Mouse (Mus musculus): ENCODE results near the gene Zfp708. TPM values are rescaled to one million over a fixed set of nuclear protein-coding genes. Genes with fewer than 3 reads are reported as not detected.
A peak's percentile ranks its signal among the peaks of the same experiment; 100 is the strongest.
"Not testable (repeated sequence)": the region's sequence is repeated elsewhere in the genome, so short reads cannot be mapped to it uniquely, and the experiment has no call there.

The Zfp708 gene
- 6.0 and 6.4 TPM in 2 replicates for polyA plus RNA-seq (2015; fragmentation: Nextera tagmentation; extraction: Ambion mirVana)

DNA sequence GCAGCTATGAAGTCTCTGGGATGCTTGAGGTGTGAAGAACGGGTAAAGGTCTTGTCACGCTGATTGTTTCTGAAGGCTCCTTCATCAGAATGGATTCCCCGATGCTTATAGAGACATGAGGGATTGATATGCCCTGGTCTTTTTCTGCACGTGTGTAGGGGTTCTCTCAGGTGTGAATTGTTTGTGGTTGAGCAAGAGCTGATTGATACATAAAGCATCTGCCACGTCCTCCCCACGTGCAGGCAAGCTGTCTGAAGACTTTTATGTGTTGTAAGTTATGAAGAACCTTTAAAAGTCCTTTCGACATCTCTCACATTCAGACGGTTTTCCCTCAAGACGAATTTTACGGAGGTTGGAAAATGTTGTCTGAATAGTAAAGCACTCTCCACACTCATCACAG, at the start of gene Zfp708:
Gene Zfp708 (minus strand): TSS at position 101 of the 400 bp plus-strand sequence.
- Histone ChIP-seq H3K36me3 (ENCODE audit: insufficient read depth, low read length) (no peaks in the 10 kb centered on the region), H3K4me2 (ENCODE audit: low read length) (no peak within 1 kb of the TSS), H3K4me3 (replicated peaks; ENCODE audit: low read depth, low read length) (no peak within 1 kb of the TSS), H3K27me3 (ENCODE audit: insufficient read depth, low read length) (no peaks in the 10 kb centered on the region), H3K27ac (no peak within 1 kb of the TSS), H3K9ac (ENCODE audit: low read depth, low read length) (no peak within 1 kb of the TSS), H3K4me1 (replicated peaks; ENCODE audit: insufficient read depth, low read length) (no peaks in the 10 kb centered on the region), H3K9me3 (replicated peaks; ENCODE audit: low read length) (no peaks in the 10 kb centered on the region)
- ATAC-seq (replicated peaks; ENCODE audit: low FRiP score, low read depth): no peak
- no peak for TF ChIP-seq CTCF (IDR thresholded peaks at IDR 0.05; ENCODE audit: low read depth)
- DNase-seq (ENCODE audit: low spot score): no peak
- WGBS: 87% methylated on average over 10 of the region's 10 CpGs

DNA sequence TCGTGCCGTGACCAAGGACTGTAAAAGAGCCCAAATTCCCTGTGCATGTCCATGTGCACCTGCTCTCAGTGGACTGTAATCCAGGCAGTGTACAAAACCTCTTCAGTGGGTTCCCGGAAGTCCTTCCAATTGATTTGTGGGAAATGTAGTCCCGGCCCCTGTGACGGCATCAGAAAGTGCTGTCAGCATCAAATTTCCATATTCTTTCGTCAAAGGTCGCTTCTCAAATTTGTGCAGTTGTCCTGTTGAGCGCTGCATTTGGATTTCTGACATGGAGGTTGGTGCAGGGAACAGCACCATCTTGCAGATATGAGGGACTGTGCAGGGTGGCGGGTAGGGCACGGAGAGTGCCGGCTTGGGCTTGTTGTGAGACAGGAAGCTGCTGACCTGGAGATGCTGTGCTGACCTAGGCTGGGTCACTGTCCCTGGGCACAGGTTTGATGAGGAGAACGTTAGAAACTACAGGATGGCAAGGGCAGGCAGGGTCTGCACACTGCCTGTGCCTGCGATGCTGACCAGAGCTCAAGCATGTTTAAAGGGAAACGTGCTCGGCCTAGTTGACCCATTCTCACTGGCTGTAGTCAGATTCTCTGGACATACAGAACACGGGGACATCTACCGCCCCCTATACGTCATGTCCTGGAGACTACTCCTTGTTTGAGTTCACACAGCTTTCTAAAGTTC, 30.4 kb upstream of the Zfp708 start:
- 1% methylated on average over 18 of the region's 18 CpGs for WGBS
- H3K9ac ChIP-seq (ENCODE audit: low read depth, low read length): peak overlapping the region; percentile 49
- H3K4me2 ChIP-seq (ENCODE audit: low read length): peak overlapping the region; percentile 60
- no peaks in the 10 kb centered on the region for H3K27me3 ChIP-seq (ENCODE audit: insufficient read depth, low read length)
- peak overlapping the region; percentile 48 for H3K4me3 ChIP-seq (replicated peaks; ENCODE audit: low read depth, low read length)
- H3K27ac ChIP-seq: no peak overlapping the region
- peak; percentile 51 for TF ChIP-seq CTCF (IDR thresholded peaks at IDR 0.05; ENCODE audit: low read depth)
- peak; percentile 97 for ATAC-seq (replicated peaks; ENCODE audit: low FRiP score, low read depth)
- H3K4me1 ChIP-seq (replicated peaks; ENCODE audit: insufficient read depth, low read length): no peaks in the 10 kb centered on the region
- H3K36me3 ChIP-seq (ENCODE audit: insufficient read depth, low read length): no peaks in the 10 kb centered on the region
- no peaks in the 10 kb centered on the region for H3K9me3 ChIP-seq (replicated peaks; ENCODE audit: low read length)
- peak; percentile 92 for DNase-seq (ENCODE audit: low spot score)

DNA sequence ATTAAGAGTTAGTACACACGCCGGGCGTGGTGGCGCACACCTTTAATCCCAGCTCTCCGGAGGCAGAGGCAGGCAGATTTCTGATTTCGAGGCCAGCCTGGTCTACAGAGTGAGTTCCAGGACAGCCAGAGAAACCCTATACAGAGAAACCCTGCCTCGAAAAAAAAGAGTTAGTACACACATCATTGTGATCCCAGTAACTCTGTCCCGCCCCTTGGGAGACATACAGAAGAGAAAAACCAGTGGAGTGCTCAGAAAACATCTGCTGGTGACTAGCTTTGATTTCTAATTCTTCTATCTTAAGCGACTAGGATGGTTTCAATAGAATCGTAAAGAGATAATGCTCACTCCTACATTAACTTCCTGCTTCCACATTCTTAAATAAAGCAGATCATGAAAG, 29.7 kb upstream of the Zfp708 start:
- H3K9ac ChIP-seq (ENCODE audit: low read depth, low read length); H3K9me3 ChIP-seq (replicated peaks; ENCODE audit: low read length); DNase-seq (ENCODE audit: low spot score); H3K36me3 ChIP-seq (ENCODE audit: insufficient read depth, low read length); H3K4me3 ChIP-seq (replicated peaks; ENCODE audit: low read depth, low read length); H3K27ac ChIP-seq; ATAC-seq (replicated peaks; ENCODE audit: low FRiP score, low read depth); H3K27me3 ChIP-seq (ENCODE audit: insufficient read depth, low read length); H3K4me1 ChIP-seq (replicated peaks; ENCODE audit: insufficient read depth, low read length): not testable (repeated sequence)
- 84% methylated on average over 10 of the region's 10 CpGs for WGBS
- 0 out of 2 replicates have a peak overlapping the region, but pooled peaks have one; percentile 60 for H3K4me2 ChIP-seq (ENCODE audit: low read length)

DNA sequence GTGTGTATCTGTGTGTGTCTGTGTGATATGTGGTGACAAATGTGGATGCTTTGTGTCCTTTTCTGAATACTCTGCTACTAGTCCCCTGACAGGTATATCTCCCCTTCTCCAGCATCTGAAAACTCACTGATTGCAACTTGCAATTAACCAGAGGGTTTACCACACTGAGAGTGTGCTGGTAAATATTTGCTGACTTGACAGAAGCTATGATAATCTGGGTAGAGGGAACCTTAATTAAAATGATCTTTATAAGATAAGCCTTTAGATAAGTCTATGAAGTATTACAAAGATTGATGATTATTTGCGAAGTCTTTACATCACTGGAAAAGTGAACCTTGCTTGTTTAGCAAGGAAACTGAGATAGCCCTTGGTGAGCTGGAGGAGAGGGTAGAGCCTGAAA, 26.7 kb upstream of the Zfp708 start:
- no peaks in the 10 kb centered on the region for H3K36me3 ChIP-seq (ENCODE audit: insufficient read depth, low read length)
- no peaks in the 10 kb centered on the region for H3K4me1 ChIP-seq (replicated peaks; ENCODE audit: insufficient read depth, low read length)
- 90% methylated on average over 1 of the region's 1 CpGs for WGBS
- no peak overlapping the region for H3K27ac ChIP-seq
- H3K27me3 ChIP-seq (ENCODE audit: insufficient read depth, low read length): no peaks in the 10 kb centered on the region
- no peak for ATAC-seq (replicated peaks; ENCODE audit: low FRiP score, low read depth)
- DNase-seq (ENCODE audit: low spot score): no peak
- H3K4me2 ChIP-seq (ENCODE audit: low read length): no peak overlapping the region
- H3K4me3 ChIP-seq (replicated peaks; ENCODE audit: low read depth, low read length): no peak overlapping the region
- H3K9me3 ChIP-seq (replicated peaks; ENCODE audit: low read length): no peaks in the 10 kb centered on the region
- no peak for TF ChIP-seq CTCF (IDR thresholded peaks at IDR 0.05; ENCODE audit: low read depth)
- no peak overlapping the region for H3K9ac ChIP-seq (ENCODE audit: low read depth, low read length)

DNA sequence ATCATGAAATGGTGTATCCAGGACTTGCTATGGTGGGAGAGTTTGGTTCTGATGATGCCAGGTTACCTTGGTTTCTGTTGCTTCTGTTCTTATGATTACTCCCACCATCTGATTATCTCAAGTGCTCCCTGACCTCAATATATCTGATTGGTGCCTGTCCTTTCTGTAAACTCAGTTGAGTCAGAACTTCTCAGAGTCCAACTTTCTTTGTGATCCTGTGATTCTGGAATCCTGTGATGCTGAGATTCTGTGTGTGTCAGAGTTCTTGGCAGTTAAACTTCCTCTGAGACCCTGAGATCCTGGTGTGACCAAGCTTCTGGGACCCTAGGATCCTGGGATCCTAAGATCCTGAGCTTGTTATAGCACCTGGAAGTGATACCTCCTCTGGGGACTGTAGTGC, 23.6 kb upstream of the Zfp708 start, which contains the start of gene Zfp759:
Gene Zfp759 (plus strand): TSS at position 301 of the 400 bp plus-strand sequence.
- not testable (repeated sequence) for DNase-seq (ENCODE audit: low spot score); H3K27ac ChIP-seq; H3K27me3 ChIP-seq (ENCODE audit: insufficient read depth, low read length); H3K4me2 ChIP-seq (ENCODE audit: low read length); H3K9ac ChIP-seq (ENCODE audit: low read depth, low read length); H3K4me3 ChIP-seq (replicated peaks; ENCODE audit: low read depth, low read length); H3K9me3 ChIP-seq (replicated peaks; ENCODE audit: low read length); ATAC-seq (replicated peaks; ENCODE audit: low FRiP score, low read depth); H3K4me1 ChIP-seq (replicated peaks; ENCODE audit: insufficient read depth, low read length); H3K36me3 ChIP-seq (ENCODE audit: insufficient read depth, low read length)

DNA sequence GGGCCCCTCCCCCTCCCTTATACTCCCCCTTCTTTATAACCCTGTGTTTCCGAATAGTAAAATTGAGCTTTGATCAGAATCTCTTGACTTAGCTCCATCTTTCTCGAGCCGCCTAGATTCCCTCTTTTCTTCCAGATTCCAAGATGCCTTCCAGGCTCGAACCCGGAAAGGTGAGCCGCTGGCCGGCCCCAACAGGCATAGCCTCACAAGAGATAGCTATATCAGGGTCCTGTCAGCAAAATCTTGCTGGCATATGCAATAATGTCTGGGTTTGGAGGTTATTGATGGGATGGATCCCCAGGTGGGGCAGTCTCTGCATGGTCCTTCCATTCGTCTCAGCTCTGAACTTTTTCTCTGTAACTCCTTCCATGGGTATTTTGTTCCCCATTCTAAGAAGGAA, 18.4 kb upstream of the Zfp708 start, which contains the start of gene Rslcan18:
Gene Rslcan18 (minus strand): TSS at position 101 of the 400 bp plus-strand sequence.
- H3K4me2 ChIP-seq (ENCODE audit: low read length); ATAC-seq (replicated peaks; ENCODE audit: low FRiP score, low read depth); H3K4me1 ChIP-seq (replicated peaks; ENCODE audit: insufficient read depth, low read length); H3K36me3 ChIP-seq (ENCODE audit: insufficient read depth, low read length); H3K27me3 ChIP-seq (ENCODE audit: insufficient read depth, low read length); H3K27ac ChIP-seq; H3K9ac ChIP-seq (ENCODE audit: low read depth, low read length); DNase-seq (ENCODE audit: low spot score); H3K4me3 ChIP-seq (replicated peaks; ENCODE audit: low read depth, low read length); H3K9me3 ChIP-seq (replicated peaks; ENCODE audit: low read length): not testable (repeated sequence)
- whole genome bisulfite sequencing: 89% methylated on average over 8 of the region's 8 CpGs

DNA sequence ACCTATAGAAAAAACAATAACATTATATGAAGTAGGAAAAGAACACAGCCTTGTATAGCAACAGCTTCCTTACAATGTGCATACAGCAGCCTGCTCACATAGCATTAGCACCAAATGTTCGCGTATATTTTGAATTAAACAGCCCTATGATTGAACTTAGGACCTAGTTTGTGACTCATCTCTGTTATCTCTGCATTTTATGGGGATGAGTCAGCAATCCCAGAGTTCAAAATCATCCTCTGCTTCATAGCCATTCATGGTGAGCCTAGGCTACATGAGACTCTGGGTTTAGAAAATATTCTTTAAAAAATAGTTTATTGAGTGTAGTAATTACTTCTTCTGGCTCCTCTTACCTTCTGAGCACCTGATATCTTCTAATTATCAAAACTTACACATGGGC, 15.5 kb upstream of the Zfp708 start:
- TF ChIP-seq CTCF (IDR thresholded peaks at IDR 0.05; ENCODE audit: low read depth): no peak
- 93% methylated on average over 2 of the region's 2 CpGs for WGBS
- H3K4me3 ChIP-seq (replicated peaks; ENCODE audit: low read depth, low read length): no peak overlapping the region
- no peaks in the 10 kb centered on the region for H3K36me3 ChIP-seq (ENCODE audit: insufficient read depth, low read length)
- H3K4me2 ChIP-seq (ENCODE audit: low read length): no peak overlapping the region
- H3K9ac ChIP-seq (ENCODE audit: low read depth, low read length): no peak overlapping the region
- no peaks in the 10 kb centered on the region for H3K9me3 ChIP-seq (replicated peaks; ENCODE audit: low read length)
- H3K27ac ChIP-seq: no peak overlapping the region
- H3K4me1 ChIP-seq (replicated peaks; ENCODE audit: insufficient read depth, low read length): no peaks in the 10 kb centered on the region
- H3K27me3 ChIP-seq (ENCODE audit: insufficient read depth, low read length): no peaks in the 10 kb centered on the region
- DNase-seq (ENCODE audit: low spot score) (no peak), ATAC-seq (replicated peaks; ENCODE audit: low FRiP score, low read depth) (no peak)

All from kidney, postnatal 0 days (tissue).